23 mouse cellular contexts compared by ENCODE assay signal in genomic region chr15:62057449-62057848, GRCm38 (mm10).
DNase-seq lines count a peak whose midpoint lies in the region; ATAC-seq lines count a peak whose summit lies in the region.
"Had no signal": no experiment of that assay in that cellular context is flagged by ENCODE, and none has a peak within 500 bp of the region (broad histone marks: within the 10 kb centered on the region; RNA-seq: fewer than 3 reads in every experiment).

No protein-coding gene starts in this region.

- ATAC-seq in liver, embryonic 16.5 days (ENCODE audit: low read depth): 0 out of 2 replicates have a peak, but pooled peaks have one; percentile 7
- no peak for ATAC-seq in liver, embryonic 11.5 days (replicated peaks; ENCODE audit: low FRiP score)
- ATAC-seq in common myeloid progenitor, adult 5-6 weeks (replicated peaks; ENCODE audit: low read depth, poor library complexity, severe bottlenecking): peak; percentile 48
- ATAC-seq: CD4-positive, CD25-positive, alpha-beta regulatory T cell, adult 4 months; forebrain, embryonic 15.5 days had no signal

- no peaks in the 10 kb centered on the region for H3K27me3 ChIP-seq in liver, embryonic 16.5 days (ENCODE audit: control insufficient read depth, insufficient read depth, low read depth, low read length)
- H3K27me3 ChIP-seq in liver, embryonic 11.5 days (replicated peaks; ENCODE audit: control insufficient read depth, insufficient read depth, low read length): no peaks in the 10 kb centered on the region
- no peaks in the 10 kb centered on the region; the same call in 1 of the 2 replicates for H3K27me3 ChIP-seq in splenic B cell, adult 2 months (ENCODE audit: control insufficient read depth, insufficient read depth, low read length, poor library complexity, severe bottlenecking)
- H3K27me3 ChIP-seq: embryonic facial prominence, embryonic 13.5 days; forebrain, embryonic 15.5 days; heart, embryonic 13.5 days; neural tube, embryonic 12.5 days; stomach, embryonic 15.5 days had no signal

- H3K4me1 ChIP-seq in liver, embryonic 16.5 days (ENCODE audit: control insufficient read depth, low read depth, low read length): peaks cover 3% of the 10 kb centered on the region
- H3K4me1 ChIP-seq in liver, embryonic 11.5 days (replicated peaks; ENCODE audit: control insufficient read depth, insufficient read depth, low read length): peaks cover 18% of the 10 kb centered on the region
- H3K4me1 ChIP-seq: forebrain, embryonic 15.5 days; neural tube, embryonic 12.5 days had no signal

- DNase-seq in liver, embryonic 11.5 days (ENCODE audit: low spot score): no peak
- peak; percentile 36 for DNase-seq in adipocyte (ENCODE audit: low spot score)
- DNase-seq in splenic B cell, adult 2 months (ENCODE audit: low read depth, low spot score): peak; percentile 62
- DNase-seq in urinary bladder, postnatal 14 days (ENCODE audit: low spot score): no peak
- DNase-seq in cerebellum, postnatal 36 days: no peak
- DNase-seq: adrenal gland, postnatal 25 days; cerebellum, adult 9-10 months; gastrocnemius, postnatal 36 days; kidney, adult 9 months; kidney, postnatal 25 days; lung, adult 18-20 months; thymus, adult 18-20 months had no signal

- WGBS in liver, embryonic 16.5 days (ENCODE audit: insufficient replicate concordance): 72% methylated on average over 2 of the region's 2 CpGs
- 78% methylated on average over 2 of the region's 2 CpGs for WGBS in liver, embryonic 11.5 days

- H3K9ac ChIP-seq in liver, embryonic 16.5 days (ENCODE audit: low read depth, low read length): no peak overlapping the region
- H3K9ac ChIP-seq in liver, embryonic 11.5 days (ENCODE audit: low read depth, low read length): no peak overlapping the region
- H3K9ac ChIP-seq: embryonic facial prominence, embryonic 13.5 days; forebrain, embryonic 15.5 days; heart, embryonic 13.5 days; hindbrain, embryonic 14.5 days; neural tube, embryonic 12.5 days; stomach, embryonic 15.5 days had no signal

- no peaks in the 10 kb centered on the region for H3K36me3 ChIP-seq in liver, embryonic 16.5 days (ENCODE audit: control insufficient read depth, insufficient read depth)
- peaks cover 2% of the 10 kb centered on the region; the same call in 1 of the 2 replicates for H3K36me3 ChIP-seq in liver, embryonic 11.5 days (ENCODE audit: control insufficient read depth, insufficient read depth, low read length)
- H3K36me3 ChIP-seq in splenic B cell, adult 2 months (ENCODE audit: control insufficient read depth, insufficient read depth, low read length, poor library complexity, severe bottlenecking): no peaks in the 10 kb centered on the region
- H3K36me3 ChIP-seq: embryonic facial prominence, embryonic 13.5 days; forebrain, embryonic 15.5 days; heart, embryonic 13.5 days; neural tube, embryonic 12.5 days; stomach, embryonic 15.5 days had no signal

- no peaks in the 10 kb centered on the region for H3K9me3 ChIP-seq in liver, embryonic 16.5 days (replicated peaks; ENCODE audit: control insufficient read depth, low read length)
- H3K9me3 ChIP-seq in liver, embryonic 11.5 days (ENCODE audit: control insufficient read depth, low read length): no peaks in the 10 kb centered on the region
- H3K9me3 ChIP-seq: embryonic facial prominence, embryonic 13.5 days; forebrain, embryonic 15.5 days; G1E; heart, embryonic 13.5 days; neural tube, embryonic 12.5 days; stomach, embryonic 15.5 days had no signal

- H3K27ac ChIP-seq in liver, embryonic 16.5 days (ENCODE audit: low read length): no peak overlapping the region
- no peak overlapping the region for H3K27ac ChIP-seq in liver, embryonic 11.5 days (ENCODE audit: low read depth, low read length)
- H3K27ac ChIP-seq: embryonic facial prominence, embryonic 13.5 days; forebrain, embryonic 15.5 days; heart, embryonic 13.5 days; hindbrain, embryonic 14.5 days; neural tube, embryonic 12.5 days; stomach, embryonic 15.5 days had no signal

- H3K4me3 ChIP-seq in liver, embryonic 16.5 days (ENCODE audit: low read depth, low read length): no peak overlapping the region
- H3K4me3 ChIP-seq in liver, embryonic 11.5 days (ENCODE audit: low read depth, low read length): no peak overlapping the region
- H3K4me3 ChIP-seq: embryonic facial prominence, embryonic 13.5 days; forebrain, embryonic 15.5 days; heart, embryonic 13.5 days; neural tube, embryonic 12.5 days; stomach, embryonic 15.5 days had no signal

- H3K4me2 ChIP-seq in liver, embryonic 16.5 days (ENCODE audit: low read depth, low read length): no peak overlapping the region
- no peak overlapping the region for H3K4me2 ChIP-seq in liver, embryonic 11.5 days
- H3K4me2 ChIP-seq: embryonic facial prominence, embryonic 13.5 days; forebrain, embryonic 15.5 days; heart, embryonic 13.5 days; hindbrain, embryonic 14.5 days; midbrain, embryonic 11.5 days; neural tube, embryonic 12.5 days; stomach, embryonic 15.5 days had no signal

Comparison
In these comparisons a context has a peak if more than half of its experiments do, and no peak if none do; other contexts are left out.
1. DNase-seq: peak in adipocyte (single experiment) and splenic B cell, adult 2 months (single experiment); none in liver, embryonic 11.5 days (single experiment), urinary bladder, postnatal 14 days (single experiment) and cerebellum, postnatal 36 days (0 of 2).